Mouse (Mus musculus): ENCODE results near the gene Pigz. TPM values are rescaled to one million over a fixed set of nuclear protein-coding genes. Genes with fewer than 3 reads are reported as not detected.

The Pigz gene
- total and polyA plus RNA-seq, 3 experiments, result 1.7 to 2.9 (median 2.3) TPM

DNA sequence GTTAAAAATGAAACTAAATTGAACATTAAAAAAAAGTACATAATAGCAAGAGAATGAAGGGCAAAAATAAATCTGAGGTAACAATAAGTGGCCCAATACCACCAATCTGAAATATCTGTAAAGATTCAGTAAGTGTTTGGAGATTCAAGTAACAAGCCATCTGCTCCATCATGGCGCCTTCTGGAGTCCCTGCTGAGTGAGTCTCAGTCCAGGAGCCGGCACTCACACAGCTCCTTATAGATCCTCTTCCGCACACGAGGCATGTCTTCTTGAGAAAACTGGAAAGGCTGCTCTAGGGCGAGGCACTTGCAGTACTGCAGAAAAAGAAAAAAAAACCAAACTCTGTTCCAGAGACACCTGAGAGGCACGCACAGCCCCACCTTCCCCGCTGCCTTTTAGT, 29.6 kb downstream of the Pigz start:
- DNase-seq, result no peak
- no peak for TF ChIP-seq POLR2A (IDR thresholded peaks at IDR 0.05; ENCODE audit: insufficient read depth, low read depth, low read length)
- TF ChIP-seq CTCF (IDR thresholded peaks at IDR 0.05), result no peak
- no peak for TF ChIP-seq EP300 (IDR thresholded peaks at IDR 0.05; ENCODE audit: insufficient read depth, low read depth, low read length)
- H3K4me3 ChIP-seq, result no peak overlapping the region
- H3K4me1 ChIP-seq (ENCODE audit: control insufficient read depth, insufficient read depth, low read length), result no peaks in the 10 kb centered on the region
- 90% methylated on average over 7 of the region's 7 CpGs for WGBS
- no peaks in the 10 kb centered on the region for H3K36me3 ChIP-seq (ENCODE audit: control insufficient read depth, insufficient read depth, low read length)
- no peak overlapping the region for H3K9ac ChIP-seq (ENCODE audit: low read depth, low read length)
- intact Hi-C loops (cut with DNase I), result no loop called here
- H3K27me3 ChIP-seq (ENCODE audit: control insufficient read depth, insufficient read depth, low read length), result no peaks in the 10 kb centered on the region
- H3K79me2 ChIP-seq (replicated peaks; ENCODE audit: control insufficient read depth, insufficient read depth, low read length), result no peaks in the 10 kb centered on the region
- H3K27ac ChIP-seq, result no peak overlapping the region

DNA sequence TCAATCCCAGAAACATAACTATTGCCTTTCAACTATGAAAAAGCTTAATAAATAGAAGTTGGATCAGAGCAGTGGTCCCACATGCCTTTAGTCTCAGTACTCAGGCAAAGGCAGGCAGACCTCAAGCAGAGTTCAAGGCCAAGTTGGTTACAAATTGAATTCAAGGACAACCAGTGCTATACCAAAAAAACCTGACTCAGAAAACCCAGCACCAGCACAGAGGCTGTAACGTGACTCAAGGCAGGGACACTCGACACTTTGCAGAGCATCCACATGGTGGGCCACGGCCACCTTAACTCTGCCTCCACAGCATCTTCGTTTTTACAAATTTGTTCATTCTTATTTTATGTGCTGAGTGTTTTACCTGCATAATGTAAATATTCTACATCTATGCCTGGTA, 41.6 kb downstream of the Pigz start:
- no peak overlapping the region for H3K27ac ChIP-seq
- H3K27me3 ChIP-seq (ENCODE audit: control insufficient read depth, insufficient read depth, low read length), result no peaks in the 10 kb centered on the region
- no peaks in the 10 kb centered on the region for H3K79me2 ChIP-seq (replicated peaks; ENCODE audit: control insufficient read depth, insufficient read depth, low read length)
- H3K9ac ChIP-seq (ENCODE audit: low read depth, low read length), result no peak overlapping the region
- DNase-seq, result no peak
- intact Hi-C loops (cut with DNase I), result no loop called here
- no peaks in the 10 kb centered on the region for H3K4me1 ChIP-seq (ENCODE audit: control insufficient read depth, insufficient read depth, low read length)
- H3K36me3 ChIP-seq (ENCODE audit: control insufficient read depth, insufficient read depth, low read length), result no peaks in the 10 kb centered on the region
- no peak overlapping the region for H3K4me3 ChIP-seq
- WGBS, result 93% methylated on average over 4 of the region's 4 CpGs
- no peak for TF ChIP-seq POLR2A (IDR thresholded peaks at IDR 0.05; ENCODE audit: insufficient read depth, low read depth, low read length)
- TF ChIP-seq CTCF (IDR thresholded peaks at IDR 0.05), result no peak
- TF ChIP-seq EP300 (IDR thresholded peaks at IDR 0.05; ENCODE audit: insufficient read depth, low read depth, low read length), result no peak

DNA sequence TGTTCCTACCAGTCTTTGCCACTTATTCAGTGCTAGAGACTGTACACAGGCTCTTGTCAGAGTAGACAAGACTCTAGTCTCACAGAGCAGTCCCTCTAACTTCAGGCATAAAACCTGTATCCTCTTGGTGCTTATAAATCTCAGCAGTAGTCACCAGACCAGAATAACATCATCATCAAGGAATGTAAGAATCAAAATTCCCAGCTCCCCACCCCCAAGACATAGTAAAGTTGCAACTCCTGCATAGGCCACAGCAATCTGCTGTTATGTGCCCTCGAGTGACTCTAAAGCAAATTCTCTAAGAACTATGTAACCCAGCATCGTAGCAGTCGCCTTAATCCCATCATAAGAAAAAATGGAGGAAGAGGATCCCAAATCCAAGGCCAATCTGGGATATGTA, 45.9 kb downstream of the Pigz start:
- intact Hi-C loops (cut with DNase I), result no loop called here
- no peaks in the 10 kb centered on the region for H3K36me3 ChIP-seq (ENCODE audit: control insufficient read depth, insufficient read depth, low read length)
- TF ChIP-seq POLR2A (IDR thresholded peaks at IDR 0.05; ENCODE audit: insufficient read depth, low read depth, low read length), result no peak
- no peak for TF ChIP-seq EP300 (IDR thresholded peaks at IDR 0.05; ENCODE audit: insufficient read depth, low read depth, low read length)
- no peak for TF ChIP-seq CTCF (IDR thresholded peaks at IDR 0.05)
- no peak overlapping the region for H3K27ac ChIP-seq
- H3K9ac ChIP-seq (ENCODE audit: low read depth, low read length), result no peak overlapping the region
- DNase-seq, result no peak
- no peaks in the 10 kb centered on the region for H3K79me2 ChIP-seq (replicated peaks; ENCODE audit: control insufficient read depth, insufficient read depth, low read length)
- no peak overlapping the region for H3K4me3 ChIP-seq
- no peaks in the 10 kb centered on the region for H3K27me3 ChIP-seq (ENCODE audit: control insufficient read depth, insufficient read depth, low read length)
- 82% methylated on average over 3 of the region's 3 CpGs for WGBS
- H3K4me1 ChIP-seq (ENCODE audit: control insufficient read depth, insufficient read depth, low read length), result no peaks in the 10 kb centered on the region

DNA sequence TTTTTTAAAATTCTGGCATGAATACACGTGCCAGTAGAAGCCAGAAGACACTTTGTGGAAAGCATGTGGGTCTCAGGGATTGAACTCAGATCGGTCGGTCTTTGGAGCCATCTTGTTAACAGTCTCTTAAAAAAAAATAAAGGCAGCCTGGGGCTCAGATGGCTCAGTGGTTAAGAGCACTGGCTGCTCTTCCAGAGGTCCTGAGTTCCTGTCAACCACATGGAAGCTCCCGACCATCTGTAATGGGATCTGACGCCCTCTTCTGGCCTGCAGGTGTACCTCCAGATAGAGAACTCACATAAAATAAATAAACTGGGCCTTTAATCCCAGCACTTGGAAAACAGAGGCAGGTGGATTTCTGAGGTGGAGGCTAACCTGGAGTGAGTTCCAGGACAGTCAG, 47.3 kb downstream of the Pigz start:
- Histone ChIP-seq H3K27me3 (ENCODE audit: control insufficient read depth, insufficient read depth, low read length) (no peaks in the 10 kb centered on the region), H3K36me3 (ENCODE audit: control insufficient read depth, insufficient read depth, low read length) (no peaks in the 10 kb centered on the region), H3K79me2 (replicated peaks; ENCODE audit: control insufficient read depth, insufficient read depth, low read length) (no peaks in the 10 kb centered on the region), H3K27ac (no peak overlapping the region), H3K4me1 (ENCODE audit: control insufficient read depth, insufficient read depth, low read length) (no peaks in the 10 kb centered on the region), H3K9ac (ENCODE audit: low read depth, low read length) (no peak overlapping the region), H3K4me3 (no peak overlapping the region)
- TF ChIP-seq CTCF (IDR thresholded peaks at IDR 0.05) (no peak; the same call in 1 of the 2 replicates), POLR2A (IDR thresholded peaks at IDR 0.05; ENCODE audit: insufficient read depth, low read depth, low read length) (no peak), EP300 (IDR thresholded peaks at IDR 0.05; ENCODE audit: insufficient read depth, low read depth, low read length) (no peak)
- DNase-seq, result no peak
- intact Hi-C loops (cut with DNase I), result no loop called here
- WGBS, result 79% methylated on average over 5 of the region's 5 CpGs

DNA sequence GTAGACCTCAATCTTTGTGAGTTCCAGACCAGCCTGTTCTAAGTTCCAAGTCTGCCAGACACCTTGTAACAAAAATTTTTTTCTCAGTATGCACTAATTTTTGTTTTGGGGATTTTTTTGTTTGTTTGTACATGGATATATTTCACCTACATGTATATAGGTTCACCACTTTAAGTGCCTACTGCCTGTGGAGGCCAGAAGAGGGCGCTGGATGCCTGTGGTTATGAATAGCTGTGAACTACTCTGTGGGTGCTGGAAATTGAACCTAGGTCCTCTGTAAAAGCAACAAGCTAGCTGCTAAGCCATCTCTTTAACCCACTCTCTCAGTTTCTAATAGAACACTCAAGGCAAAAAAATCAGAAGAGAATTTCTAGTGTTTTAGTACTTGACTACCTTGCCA, 58.4 kb downstream of the Pigz start:
- no peak for DNase-seq
- no peak overlapping the region for H3K9ac ChIP-seq (ENCODE audit: low read depth, low read length)
- no peak for TF ChIP-seq EP300 (IDR thresholded peaks at IDR 0.05; ENCODE audit: insufficient read depth, low read depth, low read length)
- TF ChIP-seq CTCF (IDR thresholded peaks at IDR 0.05), result peak; percentile 40
- no peaks in the 10 kb centered on the region; the same call in 1 of the 2 replicates for H3K36me3 ChIP-seq (ENCODE audit: control insufficient read depth, insufficient read depth, low read length)
- WGBS, result 71% methylated on average over 1 of the region's 1 CpGs
- H3K79me2 ChIP-seq (replicated peaks; ENCODE audit: control insufficient read depth, insufficient read depth, low read length), result peaks cover 2% of the 10 kb centered on the region; the same call in 1 of the 2 replicates
- H3K27me3 ChIP-seq (ENCODE audit: control insufficient read depth, insufficient read depth, low read length), result no peaks in the 10 kb centered on the region
- no peak overlapping the region for H3K27ac ChIP-seq
- intact Hi-C loops (cut with DNase I), result no loop called here
- H3K4me1 ChIP-seq (ENCODE audit: control insufficient read depth, insufficient read depth, low read length), result no peaks in the 10 kb centered on the region
- H3K4me3 ChIP-seq, result no peak overlapping the region

DNA sequence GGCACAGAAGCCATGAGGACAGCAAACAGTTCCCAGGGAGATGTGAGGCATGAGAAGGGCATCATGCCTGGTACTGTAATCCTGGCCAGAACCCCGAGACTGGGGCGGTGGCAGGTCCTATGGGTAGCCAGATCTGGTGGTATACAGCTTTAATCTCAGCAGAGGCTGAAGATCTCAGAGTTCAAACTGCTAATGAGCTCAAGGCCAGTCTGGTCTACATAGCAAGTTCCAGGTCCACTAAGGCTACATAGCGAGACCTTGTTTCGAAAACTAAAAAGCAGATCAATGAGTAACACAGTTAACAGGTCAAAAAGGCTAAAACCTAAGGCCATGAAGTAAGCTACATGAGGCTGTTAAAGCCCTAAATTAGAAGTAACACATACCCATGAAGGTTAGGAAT, 59.5 kb downstream of the Pigz start:
- no peak overlapping the region for H3K27ac ChIP-seq
- no peak overlapping the region for H3K9ac ChIP-seq (ENCODE audit: low read depth, low read length)
- no peak overlapping the region for H3K4me3 ChIP-seq
- no peaks in the 10 kb centered on the region for H3K27me3 ChIP-seq (ENCODE audit: control insufficient read depth, insufficient read depth, low read length)
- TF ChIP-seq POLR2A (IDR thresholded peaks at IDR 0.05; ENCODE audit: insufficient read depth, low read depth, low read length), result no peak
- TF ChIP-seq EP300 (IDR thresholded peaks at IDR 0.05; ENCODE audit: insufficient read depth, low read depth, low read length), result no peak
- no peak for TF ChIP-seq CTCF (IDR thresholded peaks at IDR 0.05)
- peaks cover 2% of the 10 kb centered on the region; the same call in 1 of the 2 replicates for H3K79me2 ChIP-seq (replicated peaks; ENCODE audit: control insufficient read depth, insufficient read depth, low read length)
- DNase-seq, result no peak
- 93% methylated on average over 4 of the region's 4 CpGs for WGBS
- intact Hi-C loops (cut with DNase I), result no loop called here
- H3K36me3 ChIP-seq (ENCODE audit: control insufficient read depth, insufficient read depth, low read length), result no peaks in the 10 kb centered on the region; the same call in 1 of the 2 replicates
- H3K4me1 ChIP-seq (ENCODE audit: control insufficient read depth, insufficient read depth, low read length), result no peaks in the 10 kb centered on the region

All from heart, adult 2 months (tissue).